Mouse (Mus musculus): ENCODE results near the gene Ccdc32. TPM values are rescaled to one million over a fixed set of nuclear protein-coding genes. Genes with fewer than 3 reads are reported as not detected.

Ccdc32 gene
- polyA plus RNA-seq, 1 experiment = 4.0 TPM

DNA sequence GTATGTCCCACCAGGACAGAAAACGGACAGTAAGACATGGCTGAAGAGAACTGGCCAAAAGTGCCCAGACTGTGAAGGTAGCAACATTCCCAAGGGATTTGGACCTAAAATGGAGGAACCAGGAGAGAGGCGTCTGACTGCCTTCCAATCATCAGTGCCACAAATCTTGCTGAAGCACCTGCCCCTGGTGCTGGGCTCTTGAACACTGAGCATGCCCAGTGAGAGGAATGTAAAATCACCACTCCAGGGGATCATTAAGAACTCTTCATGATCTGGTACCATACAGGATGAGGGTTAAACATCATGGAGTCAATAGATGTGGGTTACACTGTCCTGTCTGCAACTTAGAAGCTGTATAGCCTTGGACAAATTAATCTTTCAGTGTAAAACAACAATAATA, 16.0 kb upstream of the Ccdc32 start:
- H3K27ac ChIP-seq (ENCODE audit: insufficient read depth, low read length) = no peak overlapping the region
- WGBS = 91% methylated on average over 2 of the region's 2 CpGs
- no peaks in the 10 kb centered on the region for H3K27me3 ChIP-seq (ENCODE audit: control insufficient read depth, insufficient read depth, low read length)
- DNase-seq (ENCODE audit: low read depth in 1 of 2, low spot score in 2 of 2) = no peak
- no peak overlapping the region for H3K4me3 ChIP-seq (ENCODE audit: extremely low read depth, insufficient read depth, insufficient read length)
- no peaks in the 10 kb centered on the region for H3K36me3 ChIP-seq (ENCODE audit: control insufficient read depth, insufficient read depth, low read length)
- no peaks in the 10 kb centered on the region for H3K4me1 ChIP-seq (ENCODE audit: control insufficient read depth, insufficient read depth, insufficient read length)
- TF ChIP-seq CTCF (IDR thresholded peaks at IDR 0.05; ENCODE audit: extremely low read depth, insufficient read depth, insufficient read length, insufficient replicate concordance) (no peak), POLR2A (IDR thresholded peaks at IDR 0.05; ENCODE audit: low read depth, low read length) (no peak)

DNA sequence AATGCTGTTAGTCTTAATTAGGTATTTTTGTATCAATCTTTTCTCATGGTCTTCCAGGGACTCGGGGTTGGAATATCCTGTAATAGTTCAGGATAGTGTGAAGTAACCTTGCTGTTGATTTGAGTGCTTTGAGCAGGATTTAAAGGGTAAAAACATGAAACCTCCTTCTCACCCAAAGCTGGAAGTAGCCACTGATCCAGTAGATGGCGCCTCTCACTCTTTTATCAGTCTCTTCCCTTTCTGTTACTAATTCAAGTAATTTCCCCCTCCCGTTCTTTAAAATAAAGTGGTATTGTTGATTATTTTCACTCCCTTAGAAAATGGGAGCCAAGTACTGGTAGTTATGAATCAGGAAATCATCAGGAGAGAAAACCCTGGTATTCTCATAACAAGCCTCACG, 11.7 kb upstream of the Ccdc32 start:
- H3K4me3 ChIP-seq (ENCODE audit: extremely low read depth, insufficient read depth, insufficient read length) = no peak overlapping the region
- H3K27ac ChIP-seq (ENCODE audit: insufficient read depth, low read length) = no peak overlapping the region
- 37% methylated on average over 4 of the region's 4 CpGs for WGBS
- no peaks in the 10 kb centered on the region for H3K27me3 ChIP-seq (ENCODE audit: control insufficient read depth, insufficient read depth, low read length)
- TF ChIP-seq CTCF (IDR thresholded peaks at IDR 0.05; ENCODE audit: extremely low read depth, insufficient read depth, insufficient read length, insufficient replicate concordance) = peak; percentile 17; the same call in 1 of the 2 replicates
- no peak for TF ChIP-seq POLR2A (IDR thresholded peaks at IDR 0.05; ENCODE audit: low read depth, low read length)
- no peaks in the 10 kb centered on the region; the same call in 1 of the 2 replicates for H3K36me3 ChIP-seq (ENCODE audit: control insufficient read depth, insufficient read depth, low read length)
- DNase-seq (ENCODE audit: low read depth in 1 of 2, low spot score in 2 of 2) = no peak
- no peaks in the 10 kb centered on the region for H3K4me1 ChIP-seq (ENCODE audit: control insufficient read depth, insufficient read depth, insufficient read length)

GRCm38 (mm10) chr2:119035397-119035745, 6.2 kb upstream of the Ccdc32 start:
- no peaks in the 10 kb centered on the region for H3K4me1 ChIP-seq (ENCODE audit: control insufficient read depth, insufficient read depth, insufficient read length)
- no peak for DNase-seq (ENCODE audit: low read depth in 1 of 2, low spot score in 2 of 2)
- 16% methylated on average over 7 of the region's 7 CpGs for WGBS
- no peaks in the 10 kb centered on the region for H3K27me3 ChIP-seq (ENCODE audit: control insufficient read depth, insufficient read depth, low read length)
- H3K36me3 ChIP-seq (ENCODE audit: control insufficient read depth, insufficient read depth, low read length) = no peaks in the 10 kb centered on the region; the same call in 1 of the 2 replicates
- peak overlapping the region; percentile 81 for H3K4me3 ChIP-seq (ENCODE audit: extremely low read depth, insufficient read depth, insufficient read length)
- TF ChIP-seq CTCF (IDR thresholded peaks at IDR 0.05; ENCODE audit: extremely low read depth, insufficient read depth, insufficient read length, insufficient replicate concordance) (no peak), POLR2A (IDR thresholded peaks at IDR 0.05; ENCODE audit: low read depth, low read length) (no peak)
- peak overlapping the region; percentile 62; the same call in 1 of the 2 replicates for H3K27ac ChIP-seq (ENCODE audit: insufficient read depth, low read length)

- Histone ChIP-seq H3K27ac (ENCODE audit: insufficient read depth, low read length) (peak within 1 kb of the TSS; percentile 62), H3K4me1 (ENCODE audit: control insufficient read depth, insufficient read depth, insufficient read length) (no peaks in the 10 kb centered on the region), H3K4me3 (ENCODE audit: extremely low read depth, insufficient read depth, insufficient read length) (peak within 1 kb of the TSS; percentile 81), H3K27me3 (ENCODE audit: control insufficient read depth, insufficient read depth, low read length) (no peaks in the 10 kb centered on the region), H3K36me3 (ENCODE audit: control insufficient read depth, insufficient read depth, low read length) (no peaks in the 10 kb centered on the region; the same call in 1 of the 2 replicates)
- TF ChIP-seq POLR2A (IDR thresholded peaks at IDR 0.05; ENCODE audit: low read depth, low read length) (peak; percentile 16; the same call in 1 of the 2 replicates), CTCF (IDR thresholded peaks at IDR 0.05; ENCODE audit: extremely low read depth, insufficient read depth, insufficient read length, insufficient replicate concordance) (no peak)
- 1% methylated on average over 49 of the region's 49 CpGs for WGBS
- peak; percentile 91 to 92 for DNase-seq (ENCODE audit: low read depth in 1 of 2, low spot score in 2 of 2)
Measured at GRCm38 (mm10) chr2:119034656-119035396, 5.6 kb upstream of the Ccdc32 start, which contains the start of gene Rpusd2. TSS of gene Rpusd2 (plus strand) at chr2:119034790.

GRCm38 (mm10) chr2:119032191-119032590, 3.0 kb upstream of the Ccdc32 start:
- Histone ChIP-seq H3K27me3 (ENCODE audit: control insufficient read depth, insufficient read depth, low read length) (no peaks in the 10 kb centered on the region), H3K4me1 (ENCODE audit: control insufficient read depth, insufficient read depth, insufficient read length) (peaks cover 3% of the 10 kb centered on the region; the same call in 1 of the 2 replicates), H3K4me3 (ENCODE audit: extremely low read depth, insufficient read depth, insufficient read length) (no peak overlapping the region), H3K36me3 (ENCODE audit: control insufficient read depth, insufficient read depth, low read length) (no peaks in the 10 kb centered on the region), H3K27ac (ENCODE audit: insufficient read depth, low read length) (no peak overlapping the region)
- WGBS = 47% methylated on average over 4 of the region's 4 CpGs
- no peak for TF ChIP-seq CTCF (IDR thresholded peaks at IDR 0.05; ENCODE audit: extremely low read depth, insufficient read depth, insufficient read length, insufficient replicate concordance)
- no peak for TF ChIP-seq POLR2A (IDR thresholded peaks at IDR 0.05; ENCODE audit: low read depth, low read length)
- no peak for DNase-seq (ENCODE audit: low read depth in 1 of 2, low spot score in 2 of 2)

DNA sequence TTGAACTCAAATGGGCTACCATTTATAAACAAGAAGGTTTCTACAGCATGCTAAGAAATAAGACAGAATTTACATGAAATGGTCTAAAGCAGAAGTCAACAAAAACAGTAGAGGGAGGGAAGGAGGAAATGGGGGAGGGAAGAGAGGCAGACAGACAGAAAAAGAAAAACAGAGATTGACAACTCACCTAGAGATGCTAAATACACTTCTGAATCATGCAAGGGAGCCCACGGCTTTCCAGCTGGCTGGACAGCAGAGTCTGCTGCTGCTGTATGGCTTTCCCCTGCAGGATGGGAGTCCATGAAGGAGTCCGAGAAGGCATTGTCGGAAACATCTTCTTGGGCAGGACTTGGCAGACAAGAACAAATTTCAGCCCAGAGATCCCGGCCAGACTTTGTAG, 2.2 kb downstream of the Ccdc32 start:
- TF ChIP-seq POLR2A (IDR thresholded peaks at IDR 0.05; ENCODE audit: low read depth, low read length) (no peak), CTCF (IDR thresholded peaks at IDR 0.05; ENCODE audit: extremely low read depth, insufficient read depth, insufficient read length, insufficient replicate concordance) (no peak)
- Histone ChIP-seq H3K27me3 (ENCODE audit: control insufficient read depth, insufficient read depth, low read length) (no peaks in the 10 kb centered on the region), H3K4me3 (ENCODE audit: extremely low read depth, insufficient read depth, insufficient read length) (no peak overlapping the region), H3K4me1 (ENCODE audit: control insufficient read depth, insufficient read depth, insufficient read length) (peaks cover 3% of the 10 kb centered on the region; the same call in 1 of the 2 replicates), H3K27ac (ENCODE audit: insufficient read depth, low read length) (no peak overlapping the region), H3K36me3 (ENCODE audit: control insufficient read depth, insufficient read depth, low read length) (peaks cover 8% of the 10 kb centered on the region)
- 95% methylated on average over 4 of the region's 4 CpGs for WGBS
- DNase-seq (ENCODE audit: low read depth in 1 of 2, low spot score in 2 of 2) = no peak

DNA sequence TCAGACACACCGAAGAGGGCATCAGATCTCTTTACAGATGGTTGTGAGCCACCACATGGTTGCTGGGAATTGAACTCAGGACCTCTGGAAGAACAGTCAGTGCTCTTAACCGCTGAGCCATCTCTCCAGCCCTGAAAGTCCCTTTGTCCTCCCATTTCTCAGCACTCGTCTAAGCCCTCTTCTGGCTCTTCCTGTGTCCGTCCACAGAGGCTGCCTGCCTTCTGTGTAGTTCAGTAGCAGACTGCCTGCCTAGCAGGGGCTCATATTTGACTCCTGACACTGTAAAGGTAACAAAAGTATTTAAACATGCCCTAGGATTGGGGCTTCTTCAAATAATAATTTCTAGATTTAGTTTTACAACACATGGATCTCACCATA, 4.0 kb downstream of the Ccdc32 start:
- TF ChIP-seq CTCF (IDR thresholded peaks at IDR 0.05; ENCODE audit: extremely low read depth, insufficient read depth, insufficient read length, insufficient replicate concordance) (no peak), POLR2A (IDR thresholded peaks at IDR 0.05; ENCODE audit: low read depth, low read length) (no peak)
- H3K27me3 ChIP-seq (ENCODE audit: control insufficient read depth, insufficient read depth, low read length) = no peaks in the 10 kb centered on the region
- no peak for DNase-seq (ENCODE audit: low read depth in 1 of 2, low spot score in 2 of 2)
- H3K4me1 ChIP-seq (ENCODE audit: control insufficient read depth, insufficient read depth, insufficient read length) = peaks cover 3% of the 10 kb centered on the region; the same call in 1 of the 2 replicates
- no peak overlapping the region for H3K4me3 ChIP-seq (ENCODE audit: extremely low read depth, insufficient read depth, insufficient read length)
- H3K36me3 ChIP-seq (ENCODE audit: control insufficient read depth, insufficient read depth, low read length) = peaks cover 10% of the 10 kb centered on the region
- no peak overlapping the region for H3K27ac ChIP-seq (ENCODE audit: insufficient read depth, low read length)
- 77% methylated on average over 4 of the region's 4 CpGs for WGBS
